Mouse (Mus musculus) embryonic facial prominence, embryonic 13.5 days (tissue): ENCODE measurements around the gene Ilk. TPM values are rescaled to one million over a fixed set of nuclear protein-coding genes. Genes with fewer than 3 reads are reported as not detected.

ENCODE experiments used
- ATAC-seq: fragments of 200-750 bp; cut with Nextera tagmentation; 2 replicates; pipeline ENCODE4 v1.8.0; 2017; ENCODE audit warnings: low read depth; ENCODE audit not compliant: insufficient number of reproducible peaks, insufficient read depth, low FRiP score, low TSS enrichment
- H3K27ac ChIP-seq: fragments of 300-500 bp; sonication (generic); 2 replicates; pipeline ENCODE4 v1.5.1; 2015; ENCODE audit warnings: moderate library complexity, mild to moderate bottlenecking, inconsistent platforms
- H3K27me3 ChIP-seq: fragments of 300-500 bp; sonication (generic); 2 replicates; pipeline ENCODE4 v1.6.1; 2015; ENCODE audit warnings: mild to moderate bottlenecking, inconsistent platforms
- H3K36me3 ChIP-seq: fragments of 300-500 bp; sonication (generic); 2 replicates; pipeline ENCODE4 v1.6.1; 2015; ENCODE audit warnings: mild to moderate bottlenecking, inconsistent platforms
- H3K4me1 ChIP-seq: fragments of 300-500 bp; sonication (generic); 2 replicates; pipeline ENCODE4 v1.6.1; 2015; ENCODE audit warnings: inconsistent platforms
- H3K4me2 ChIP-seq: fragments of 300-500 bp; sonication (generic); 2 replicates; pipeline ENCODE4 v1.6.1; 2015; ENCODE audit warnings: moderate library complexity, mild to moderate bottlenecking, inconsistent platforms
- H3K4me3 ChIP-seq: fragments of 300-500 bp; sonication (generic); 2 replicates; pipeline ENCODE4 v1.5.1; 2015; ENCODE audit warnings: mild to moderate bottlenecking, inconsistent platforms
- H3K9ac ChIP-seq: fragments of 300-500 bp; sonication (generic); 2 replicates; pipeline ENCODE4 v1.6.1; 2015; ENCODE audit warnings: mild to moderate bottlenecking, inconsistent platforms
- H3K9me3 ChIP-seq: fragments of 300-500 bp; sonication (generic); 2 replicates; pipeline ENCODE4 v1.6.1; 2016; ENCODE audit warnings: inconsistent platforms
- WGBS: fragments of 180-500 bp; shearing (Covaris S2); methylation state at CpG from one replicate; pipeline ENCODE4 v1.1.7; 2015; ENCODE audit warnings: mixed read lengths; 5-methylcytosine and 5-hydroxymethylcytosine counted together
- polyA plus RNA-seq: library from polyadenylated mRNA; unstranded; fragments of >200 nt; fragmentation: Nextera tagmentation; extraction: Ambion mirVana; gene quantifications from 2 replicates; pipeline ENCODE4 v1.2.1, GENCODE M21; 2015

Ilk gene
- 253 and 273 TPM in 2 replicates for polyA plus RNA-seq

GRCm38 (mm10) chr7:105736264-105736901 lies at the start of gene Ilk:
Gene Ilk (plus strand): TSS chr7:105736592.
- H3K9me3 ChIP-seq: no peaks in the 10 kb centered on the region
- peaks cover 34% of the 10 kb centered on the region for H3K4me1 ChIP-seq
- H3K4me2 ChIP-seq: peak within 1 kb of the TSS; percentile 79
- no peaks in the 10 kb centered on the region for H3K27me3 ChIP-seq
- H3K9ac ChIP-seq: peak within 1 kb of the TSS; percentile 92
- H3K4me3 ChIP-seq: peak within 1 kb of the TSS; percentile 74
- peak; percentile 96 for ATAC-seq
- under 1% methylated on average over 52 of the region's 62 CpGs for WGBS
- H3K36me3 ChIP-seq: peaks cover 53% of the 10 kb centered on the region
- peak within 1 kb of the TSS; percentile 87 for H3K27ac ChIP-seq

- no peak for ATAC-seq
- H3K4me1 ChIP-seq: 0 out of 2 replicates have a peak, but pooled peaks cover under 1% of the 10 kb centered on the region
- no peaks in the 10 kb centered on the region for H3K9me3 ChIP-seq
- 75% methylated on average over 1 of the region's 1 CpGs for WGBS
- no peak overlapping the region for H3K4me3 ChIP-seq
- no peak overlapping the region for H3K4me2 ChIP-seq
- no peak overlapping the region for H3K27ac ChIP-seq
- H3K27me3 ChIP-seq: 0 out of 2 replicates have a peak, but pooled peaks cover under 1% of the 10 kb centered on the region
- H3K9ac ChIP-seq: no peak overlapping the region
- H3K36me3 ChIP-seq: no peaks in the 10 kb centered on the region
Measured at GRCm38 (mm10) chr7:105690875-105691274, 45.5 kb upstream of the Ilk start.

DNA sequence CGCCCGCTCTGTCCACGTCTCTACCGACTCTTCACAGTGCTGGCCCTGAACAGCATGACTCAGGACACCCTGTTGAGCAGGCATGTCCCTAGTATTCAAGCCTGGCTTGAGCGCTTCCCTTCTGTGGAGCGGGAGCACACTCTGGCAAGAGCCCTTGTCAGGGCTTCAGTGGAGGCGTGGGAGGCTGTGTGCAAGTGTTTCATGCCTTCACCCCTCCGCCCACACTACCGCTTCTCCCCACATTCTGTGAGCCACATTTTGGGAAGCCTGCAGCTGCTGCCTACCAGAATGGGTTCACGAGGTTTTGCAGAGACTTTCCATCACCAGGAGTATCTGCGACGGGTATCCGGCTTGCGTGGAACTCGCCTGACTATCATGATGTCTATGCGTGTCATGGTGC lies 33.2 kb upstream of the Ilk start:
- H3K4me3 ChIP-seq: no peak overlapping the region
- H3K27ac ChIP-seq: no peak overlapping the region
- ATAC-seq: no peak
- H3K9me3 ChIP-seq: no peaks in the 10 kb centered on the region
- WGBS: 84% methylated on average over 16 of the region's 16 CpGs
- no peaks in the 10 kb centered on the region for H3K4me1 ChIP-seq
- H3K4me2 ChIP-seq: no peak overlapping the region
- H3K27me3 ChIP-seq: no peaks in the 10 kb centered on the region
- no peak overlapping the region for H3K9ac ChIP-seq
- no peaks in the 10 kb centered on the region for H3K36me3 ChIP-seq

GRCm38 (mm10) chr7:105703816-105704215 lies 32.6 kb upstream of the Ilk start:
- Histone ChIP-seq H3K4me2 (no peak overlapping the region), H3K27me3 (no peaks in the 10 kb centered on the region), H3K9ac (no peak overlapping the region), H3K4me1 (no peaks in the 10 kb centered on the region), H3K36me3 (no peaks in the 10 kb centered on the region), H3K9me3 (no peaks in the 10 kb centered on the region), H3K27ac (no peak overlapping the region), H3K4me3 (no peak overlapping the region)
- WGBS: 83% methylated on average over 4 of the region's 4 CpGs
- ATAC-seq: no peak

DNA sequence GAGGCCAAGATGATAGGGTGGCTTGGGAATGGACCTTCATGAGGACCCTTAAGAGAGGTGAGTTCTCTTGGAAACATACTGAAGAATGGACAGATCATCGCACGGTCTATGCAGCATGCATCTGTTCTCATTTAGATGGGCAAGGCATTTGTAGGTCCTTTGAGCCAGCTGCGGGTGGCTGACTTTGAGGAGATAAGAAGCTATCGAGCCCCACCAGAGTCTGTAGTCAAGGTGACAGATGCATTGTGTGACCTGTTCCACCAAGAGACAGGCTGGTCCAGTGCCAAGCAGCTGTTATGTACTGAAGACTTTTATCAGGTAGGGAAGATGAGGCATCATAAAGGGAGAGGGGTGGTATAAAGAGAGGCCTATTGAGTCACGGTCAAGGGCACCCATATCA lies 27.7 kb upstream of the Ilk start:
- 91% methylated on average over 5 of the region's 5 CpGs for WGBS
- no peak for ATAC-seq
- Histone ChIP-seq H3K4me3 (no peak overlapping the region), H3K9ac (no peak overlapping the region), H3K36me3 (no peaks in the 10 kb centered on the region), H3K4me2 (no peak overlapping the region), H3K9me3 (no peaks in the 10 kb centered on the region), H3K27ac (no peak overlapping the region), H3K27me3 (no peaks in the 10 kb centered on the region), H3K4me1 (no peaks in the 10 kb centered on the region)

DNA sequence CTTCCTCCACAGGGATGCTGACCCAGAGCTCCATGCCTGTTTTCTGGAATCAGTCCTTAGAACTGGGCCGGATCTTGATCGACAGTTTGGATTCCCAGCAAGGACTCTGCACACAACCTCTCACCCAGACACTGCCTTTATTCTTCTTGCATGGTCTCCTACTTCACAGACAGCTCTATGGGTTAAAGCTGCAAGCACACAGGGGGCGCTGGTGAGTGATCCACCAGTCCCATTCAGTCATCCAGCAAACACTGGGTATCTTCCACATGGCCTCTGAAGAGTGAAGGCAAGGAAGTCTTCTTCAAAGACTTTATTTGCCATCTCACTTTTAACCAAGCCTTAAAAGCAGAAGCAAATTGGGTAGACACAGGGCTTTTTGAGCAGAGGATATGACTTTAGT lies 21.0 kb upstream of the Ilk start:
- WGBS: 51% methylated on average over 3 of the region's 3 CpGs
- Histone ChIP-seq H3K4me2 (no peak overlapping the region), H3K4me1 (no peaks in the 10 kb centered on the region), H3K9me3 (no peaks in the 10 kb centered on the region), H3K9ac (no peak overlapping the region), H3K36me3 (no peaks in the 10 kb centered on the region), H3K27me3 (no peaks in the 10 kb centered on the region), H3K27ac (no peak overlapping the region), H3K4me3 (no peak overlapping the region)
- ATAC-seq: no peak

GRCm38 (mm10) chr7:105721916-105722315 lies 14.5 kb upstream of the Ilk start:
- H3K36me3 ChIP-seq: no peaks in the 10 kb centered on the region
- no peak overlapping the region for H3K4me2 ChIP-seq
- no peaks in the 10 kb centered on the region for H3K4me1 ChIP-seq
- ATAC-seq: no peak
- H3K9ac ChIP-seq: no peak overlapping the region
- 78% methylated on average over 2 of the region's 2 CpGs for WGBS
- no peaks in the 10 kb centered on the region for H3K9me3 ChIP-seq
- H3K27ac ChIP-seq: no peak overlapping the region
- no peaks in the 10 kb centered on the region for H3K27me3 ChIP-seq
- no peak overlapping the region for H3K4me3 ChIP-seq

GRCm38 (mm10) chr7:105726144-105726979 lies 10.0 kb upstream of the Ilk start:
- H3K27me3 ChIP-seq: no peaks in the 10 kb centered on the region
- 81% methylated on average over 4 of the region's 4 CpGs for WGBS
- no peak for ATAC-seq
- no peak overlapping the region; the same call in 1 of the 2 replicates for H3K27ac ChIP-seq
- H3K36me3 ChIP-seq: peaks cover 25% of the 10 kb centered on the region
- H3K9me3 ChIP-seq: no peaks in the 10 kb centered on the region
- H3K4me3 ChIP-seq: no peak overlapping the region
- H3K4me2 ChIP-seq: no peak overlapping the region
- 0 out of 2 replicates have a peak overlapping the region, but pooled peaks have one; percentile 37 for H3K9ac ChIP-seq
- no peaks in the 10 kb centered on the region for H3K4me1 ChIP-seq

- peaks cover 31% of the 10 kb centered on the region for H3K36me3 ChIP-seq
- ATAC-seq: no peak
- 92% methylated on average over 4 of the region's 4 CpGs for WGBS
- H3K27ac ChIP-seq: no peak overlapping the region; the same call in 1 of the 2 replicates
- no peak overlapping the region for H3K4me2 ChIP-seq
- H3K27me3 ChIP-seq: no peaks in the 10 kb centered on the region
- H3K4me1 ChIP-seq: no peaks in the 10 kb centered on the region
- no peak overlapping the region for H3K4me3 ChIP-seq
- 0 out of 2 replicates have a peak overlapping the region, but pooled peaks have one; percentile 37 for H3K9ac ChIP-seq
- no peaks in the 10 kb centered on the region for H3K9me3 ChIP-seq
Measured at GRCm38 (mm10) chr7:105726980-105727325, 9.4 kb upstream of the Ilk start.

- 75% methylated on average over 6 of the region's 6 CpGs for WGBS
- H3K27ac ChIP-seq: no peak overlapping the region
- ATAC-seq: no peak
Measured at GRCm38 (mm10) chr7:105728701-105729428, 7.5 kb upstream of the Ilk start.

GRCm38 (mm10) chr7:105733836-105734235 lies 2.6 kb upstream of the Ilk start:
- Histone ChIP-seq H3K9ac (0 out of 2 replicates have a peak overlapping the region, but pooled peaks have one; percentile 27), H3K4me3 (no peak overlapping the region), H3K36me3 (peaks cover 62% of the 10 kb centered on the region), H3K27ac (no peak overlapping the region), H3K4me1 (peaks cover 25% of the 10 kb centered on the region), H3K4me2 (no peak overlapping the region), H3K9me3 (no peaks in the 10 kb centered on the region), H3K27me3 (no peaks in the 10 kb centered on the region)
- ATAC-seq: no peak
- 95% methylated on average over 11 of the region's 11 CpGs for WGBS

More at GRCm38 (mm10) chr7:105728701-105729428, 7.5 kb upstream of the Ilk start:
- H3K4me2 ChIP-seq: no peak overlapping the region
- no peaks in the 10 kb centered on the region for H3K9me3 ChIP-seq
- no peaks in the 10 kb centered on the region for H3K27me3 ChIP-seq
- no peak overlapping the region for H3K4me3 ChIP-seq
- H3K36me3 ChIP-seq: peaks cover 50% of the 10 kb centered on the region
- 0 out of 2 replicates have a peak overlapping the region, but pooled peaks have one; percentile 2 for H3K9ac ChIP-seq
- no peaks in the 10 kb centered on the region for H3K4me1 ChIP-seq
